Mouse (Mus musculus): ENCODE measurements around the gene Slx4ip.

Slx4ip gene

DNA sequence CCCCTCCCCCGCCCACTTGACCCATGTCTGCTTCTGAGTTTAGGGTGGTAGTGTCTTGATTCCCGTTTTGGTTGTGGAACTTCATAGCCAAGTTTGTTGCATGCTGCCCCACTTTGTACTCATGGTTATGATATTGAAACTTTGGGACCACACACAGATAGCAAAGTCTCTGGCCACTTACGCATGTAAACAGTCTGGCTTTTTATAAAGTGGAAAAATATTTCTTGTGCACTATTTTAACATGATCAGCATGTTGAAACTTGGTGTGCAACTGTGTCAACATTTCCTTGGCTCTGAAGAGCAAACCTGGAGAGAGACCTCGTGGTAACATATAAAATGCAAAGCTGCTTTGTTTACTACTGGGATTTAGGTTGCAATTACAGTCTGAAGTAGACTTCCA, 56.5 kb downstream of the Slx4ip start:
- no peak for DNase-seq (ENCODE audit: extremely low read depth, low read depth, low spot score)

DNA sequence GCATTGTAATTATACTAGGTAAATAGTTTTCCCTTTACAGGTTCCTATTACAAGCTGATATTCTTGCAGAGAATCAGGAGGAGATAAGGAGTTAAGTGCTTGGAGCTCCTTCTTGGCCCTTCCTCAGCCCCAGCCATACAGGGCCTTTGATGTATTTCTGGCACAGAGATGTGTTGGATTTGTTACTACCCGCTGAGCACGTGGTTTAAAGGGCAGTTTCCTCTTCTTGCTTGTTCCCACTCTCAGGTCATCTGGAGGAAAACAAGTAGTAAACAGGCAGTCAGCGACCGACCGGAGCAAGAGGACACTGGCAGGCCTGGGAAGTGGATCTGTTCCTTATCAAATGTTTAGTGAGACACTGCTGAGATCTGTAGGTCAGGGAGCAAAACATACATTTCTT, 56.9 kb downstream of the Slx4ip start:
- DNase-seq (ENCODE audit: extremely low read depth, low read depth, low spot score) = no peak

GRCm38 (mm10) chr2:136952238-136952637, 61.2 kb downstream of the Slx4ip start:
- DNase-seq (ENCODE audit: extremely low read depth, low read depth, low spot score) = no peak

DNA sequence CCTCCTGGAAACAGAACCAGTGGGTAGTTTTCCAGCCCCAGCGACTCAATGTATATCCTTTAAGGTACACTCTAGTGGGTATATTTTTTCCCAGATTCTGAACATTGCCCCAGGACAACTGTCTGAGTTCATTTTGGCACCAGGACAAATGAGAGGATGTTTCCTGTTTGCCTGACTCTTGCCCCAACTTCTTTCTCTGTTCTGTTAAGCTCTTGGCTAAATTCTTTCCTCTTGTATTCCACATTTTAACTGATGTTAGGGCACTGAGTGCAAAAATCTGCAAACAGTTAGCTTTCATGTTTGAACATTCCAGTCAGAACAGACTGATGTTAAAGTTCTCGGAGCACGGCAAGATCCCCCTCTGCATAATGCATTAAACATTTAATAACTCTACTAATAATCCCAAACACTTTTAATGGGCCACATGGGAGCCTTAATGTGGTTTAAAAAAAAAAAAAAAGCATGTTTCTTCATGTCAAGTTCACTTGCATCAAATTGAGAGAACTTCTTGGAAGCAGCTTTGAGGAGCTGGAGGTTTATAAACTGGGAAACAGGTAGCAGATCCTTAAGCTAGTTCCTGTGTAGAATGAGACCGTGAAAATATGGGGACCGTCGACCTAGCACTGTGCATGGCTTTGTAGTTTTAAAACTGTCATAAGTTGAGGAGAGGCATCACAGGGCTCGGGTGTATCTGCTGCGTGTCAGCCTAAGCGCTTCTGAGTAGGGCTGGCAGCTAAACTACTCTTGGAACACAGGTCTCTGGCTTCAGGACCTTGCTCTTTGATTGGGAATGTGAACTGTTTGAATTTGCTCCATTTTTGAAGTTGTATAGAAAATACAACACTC, 64.9 kb downstream of the Slx4ip start:
- no peak for DNase-seq (ENCODE audit: extremely low read depth, low read depth, low spot score)

DNA sequence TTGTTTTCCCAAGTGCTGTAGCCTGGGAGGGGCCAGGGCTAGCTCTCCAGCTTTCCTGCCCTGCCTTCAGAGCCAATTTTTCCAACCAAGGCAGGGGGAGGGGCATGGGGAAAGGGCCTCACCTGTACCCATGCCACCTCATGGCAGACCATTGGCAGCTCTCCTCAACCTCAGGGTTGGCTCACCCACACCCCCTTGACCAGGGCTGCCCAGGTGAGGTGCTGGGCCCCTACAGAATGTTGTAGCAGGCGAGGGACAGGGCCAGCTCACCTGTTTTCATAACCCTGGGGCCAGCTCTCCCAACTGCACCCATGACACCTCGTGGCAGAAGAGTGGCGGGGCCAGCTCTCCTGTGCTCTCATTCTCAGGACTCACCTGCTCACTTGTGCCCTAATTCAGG, 67.7 kb downstream of the Slx4ip start:
- DNase-seq (ENCODE audit: extremely low read depth, low read depth, low spot score) = no peak

DNA sequence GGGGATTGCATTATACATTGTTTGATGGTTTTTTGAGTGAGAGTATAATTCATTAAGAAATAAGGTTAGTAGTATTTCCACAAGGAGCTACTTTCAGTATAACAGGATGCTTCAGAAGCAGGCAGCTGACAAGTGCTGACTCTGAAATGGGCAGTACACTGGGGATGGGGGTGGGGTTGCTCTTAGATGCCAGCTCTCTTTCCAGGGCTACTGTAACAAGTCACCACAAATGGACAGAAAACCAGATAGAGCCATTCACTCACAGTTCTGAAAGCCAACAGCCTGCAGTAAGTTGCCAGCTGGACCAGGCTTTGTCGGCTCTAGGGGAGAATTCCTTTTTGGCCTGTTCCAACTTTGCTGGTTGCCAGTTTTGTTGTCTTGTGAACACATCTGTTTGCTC, 84.8 kb downstream of the Slx4ip start:
- no peak for DNase-seq (ENCODE audit: extremely low read depth, low read depth, low spot score)

DNA sequence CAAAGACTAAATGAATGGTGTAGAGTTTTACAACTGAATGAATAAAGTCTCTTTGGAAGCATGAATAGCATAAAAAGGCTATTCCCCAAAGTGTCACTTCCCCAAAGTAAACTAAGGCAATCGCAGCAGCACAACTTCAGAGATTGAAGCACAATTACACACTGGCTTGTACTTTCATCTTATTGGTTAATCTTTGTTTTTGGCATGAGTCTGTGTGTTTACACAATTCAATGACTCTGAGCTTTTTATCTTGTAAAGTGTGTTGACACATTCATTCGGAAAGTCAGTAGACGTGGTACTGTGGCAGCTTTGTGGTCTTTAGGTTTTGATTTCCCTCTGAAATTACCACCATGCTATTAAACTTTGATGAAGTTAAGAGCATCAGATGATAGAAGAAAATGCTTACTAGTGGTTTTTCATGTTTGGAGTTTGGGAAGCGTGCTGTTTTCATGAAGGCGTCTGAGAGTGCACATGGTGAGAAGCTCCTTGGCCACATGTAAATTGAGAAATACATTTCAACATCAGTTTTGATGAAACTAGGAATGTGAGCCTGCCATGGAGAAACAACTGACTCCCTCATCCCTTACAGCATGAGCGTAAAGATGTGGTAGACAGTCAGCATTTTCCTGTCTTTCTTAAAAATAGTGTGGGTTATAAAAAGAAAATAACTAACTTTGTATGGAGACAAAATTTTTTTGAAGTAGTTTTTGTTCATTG, 88.2 kb downstream of the Slx4ip start:
- no peak for DNase-seq (ENCODE audit: extremely low read depth, low read depth, low spot score)

- no peak for DNase-seq (ENCODE audit: extremely low read depth, low read depth, low spot score)
These were observed 90.3 kb downstream of the Slx4ip start for GRCm38 (mm10) chr2:136981062-136981879.

DNA sequence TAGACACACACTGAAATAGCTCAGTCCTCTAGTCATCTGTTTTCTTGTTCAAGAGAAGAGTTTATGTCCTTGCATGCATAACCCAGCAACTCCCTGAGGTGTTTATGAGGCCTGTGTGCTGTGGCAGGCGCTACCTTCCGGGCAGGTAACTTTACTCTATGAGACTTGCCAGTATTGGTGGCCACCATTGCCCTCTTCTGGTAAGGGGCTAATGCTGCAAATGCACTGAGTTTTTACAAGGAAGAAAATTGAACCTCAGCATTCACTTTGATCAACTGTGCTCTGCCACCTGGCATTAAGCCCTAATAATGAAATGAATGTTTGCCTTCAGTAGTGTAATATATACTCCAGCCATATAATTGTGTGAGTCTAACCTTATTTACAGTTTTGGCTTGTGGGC, 92.9 kb downstream of the Slx4ip start:
- DNase-seq (ENCODE audit: extremely low read depth, low read depth, low spot score) = no peak

DNA sequence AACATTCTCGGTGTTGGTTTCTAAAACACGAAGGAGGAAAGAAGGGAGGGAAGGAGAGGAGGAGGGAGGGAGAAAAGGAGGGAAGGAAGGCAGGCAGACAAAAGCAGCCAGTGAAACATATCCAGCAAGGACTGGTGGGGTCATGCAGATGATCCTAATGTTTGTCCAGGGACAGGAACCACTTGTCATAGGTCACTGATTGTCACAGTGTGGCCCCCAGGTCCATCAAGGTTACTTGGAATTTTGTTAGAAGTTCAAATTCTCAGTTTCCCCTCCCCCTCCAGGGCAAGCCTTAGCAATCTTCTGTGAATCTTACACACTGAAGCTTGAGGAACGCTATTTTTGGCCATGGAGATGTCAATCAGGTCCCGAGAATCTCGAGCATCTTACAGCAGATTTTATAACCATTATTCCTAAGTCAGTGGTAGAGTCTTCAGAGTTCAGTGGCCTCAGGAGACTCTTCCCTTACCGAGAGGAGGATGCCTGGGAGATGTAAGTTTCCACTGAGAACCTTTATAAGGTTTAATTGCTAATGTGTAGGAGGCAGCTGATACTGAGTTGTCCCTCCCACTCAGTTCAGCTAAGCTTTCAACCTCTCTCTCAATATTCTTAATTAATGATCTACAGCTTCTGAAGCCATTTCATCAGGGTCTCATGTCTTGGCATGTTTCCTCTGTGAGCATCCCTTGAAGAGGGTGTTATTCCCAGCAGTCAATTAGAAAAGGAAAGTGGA, 95.1 kb downstream of the Slx4ip start:
- no peak for DNase-seq (ENCODE audit: extremely low read depth, low read depth, low spot score)

DNA sequence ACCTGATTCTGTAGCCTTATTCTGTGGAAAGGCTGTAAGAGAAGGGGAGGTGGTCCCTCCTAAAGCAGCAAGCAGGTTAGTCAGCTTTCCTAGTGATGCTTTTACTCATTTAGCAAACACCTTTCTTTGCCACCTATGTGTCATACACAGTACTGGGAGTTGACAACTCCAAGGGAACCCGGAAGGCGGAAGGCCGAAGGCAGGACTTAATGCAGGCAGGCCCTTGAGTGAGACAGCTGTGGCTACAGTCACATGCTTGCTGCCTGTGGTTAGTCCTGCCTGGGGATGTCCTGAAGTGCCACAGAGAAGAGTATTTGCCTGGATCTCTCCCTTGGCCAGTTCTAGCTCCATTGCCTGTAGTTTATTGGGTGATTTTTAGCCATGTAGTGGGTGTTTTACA, 102.1 kb downstream of the Slx4ip start:
- DNase-seq (ENCODE audit: extremely low read depth, low read depth, low spot score) = no peak

DNA sequence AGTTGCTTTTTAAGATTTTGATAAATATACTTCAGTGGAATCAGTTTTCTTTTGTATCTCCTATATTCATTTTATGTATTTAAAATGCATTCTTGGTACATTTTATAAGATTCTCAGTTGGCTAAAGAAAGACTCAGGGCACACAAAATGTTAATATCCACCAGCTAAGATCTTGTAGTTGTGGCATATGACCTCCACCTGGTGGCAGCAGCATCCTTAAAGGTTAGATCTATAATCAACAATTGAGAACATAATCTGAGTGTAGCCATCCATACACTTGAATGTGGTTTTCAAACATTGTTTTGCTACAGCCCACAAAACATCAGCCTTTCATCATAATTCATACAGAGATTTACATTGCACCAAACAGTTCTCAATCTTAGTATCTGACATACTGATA, 106.1 kb downstream of the Slx4ip start:
- DNase-seq (ENCODE audit: extremely low read depth, low read depth, low spot score) = no peak

DNA sequence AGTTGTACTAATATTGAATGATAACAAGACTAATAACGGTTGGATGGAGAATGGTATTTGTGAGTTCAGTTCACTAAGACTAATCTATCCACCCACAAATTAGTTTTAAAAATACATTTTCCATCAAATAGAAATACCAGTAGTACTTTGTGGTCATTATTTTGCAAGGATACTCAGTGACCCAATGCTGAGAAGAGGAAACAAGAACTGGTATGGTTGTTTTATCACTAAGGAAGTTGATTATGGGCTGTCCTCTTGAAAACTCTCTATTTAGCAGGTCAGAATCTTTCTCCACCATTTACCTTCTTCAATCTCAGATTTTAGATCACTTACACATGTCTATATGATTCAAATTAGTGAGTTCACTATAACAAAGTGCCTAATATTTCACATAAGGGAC, 111.0 kb downstream of the Slx4ip start:
- DNase-seq (ENCODE audit: extremely low read depth, low read depth, low spot score) = no peak

DNA sequence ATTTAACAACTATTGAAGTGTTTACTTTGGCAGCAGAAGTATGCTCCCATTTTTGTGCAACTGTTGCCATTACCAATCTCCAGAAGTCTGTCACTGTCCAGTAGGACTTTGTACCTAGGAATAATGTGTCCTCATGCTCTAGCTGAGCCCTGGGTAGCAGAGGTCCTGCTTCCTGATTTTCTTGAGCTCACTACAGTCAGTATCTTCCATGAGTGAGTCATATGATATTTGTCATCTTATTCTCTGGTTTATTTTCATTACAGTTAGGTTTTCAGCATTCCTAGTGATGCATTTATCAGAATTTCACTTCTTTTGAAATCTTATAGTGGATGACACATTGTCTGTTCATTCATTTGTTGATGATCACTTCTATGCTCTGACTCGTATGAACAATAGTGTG, 115.6 kb downstream of the Slx4ip start:
- DNase-seq (ENCODE audit: extremely low read depth, low read depth, low spot score) = no peak

DNA sequence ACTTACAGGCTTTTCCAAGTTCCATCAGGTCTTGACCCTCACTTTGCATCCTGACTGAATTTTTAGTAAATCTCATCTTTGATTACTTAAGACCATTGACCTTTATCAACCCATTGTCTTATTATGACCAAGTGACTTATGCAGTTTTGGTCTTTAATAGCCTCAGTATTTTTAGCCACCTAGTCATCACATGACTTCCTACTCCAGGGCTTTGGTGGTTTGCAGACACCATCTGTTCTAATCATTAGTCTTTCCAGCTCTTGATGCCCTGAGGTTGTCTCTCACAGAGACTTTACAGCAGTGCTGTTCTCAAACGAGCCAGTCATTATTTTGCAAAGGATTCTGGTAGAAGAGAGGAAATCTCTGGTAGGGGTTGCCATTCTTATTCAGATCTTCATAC, 121.0 kb downstream of the Slx4ip start:
- DNase-seq (ENCODE audit: extremely low read depth, low read depth, low spot score) = no peak

- no peak for DNase-seq (ENCODE audit: extremely low read depth, low read depth, low spot score)
These were observed 122.1 kb downstream of the Slx4ip start for GRCm38 (mm10) chr2:137013151-137013550.

GRCm38 (mm10) chr2:137013811-137014350, 122.9 kb downstream of the Slx4ip start:
- DNase-seq (ENCODE audit: extremely low read depth, low read depth, low spot score) = peak; percentile 37

GRCm38 (mm10) chr2:137014423-137014822, 123.4 kb downstream of the Slx4ip start:
- no peak for DNase-seq (ENCODE audit: extremely low read depth, low read depth, low spot score)

DNA sequence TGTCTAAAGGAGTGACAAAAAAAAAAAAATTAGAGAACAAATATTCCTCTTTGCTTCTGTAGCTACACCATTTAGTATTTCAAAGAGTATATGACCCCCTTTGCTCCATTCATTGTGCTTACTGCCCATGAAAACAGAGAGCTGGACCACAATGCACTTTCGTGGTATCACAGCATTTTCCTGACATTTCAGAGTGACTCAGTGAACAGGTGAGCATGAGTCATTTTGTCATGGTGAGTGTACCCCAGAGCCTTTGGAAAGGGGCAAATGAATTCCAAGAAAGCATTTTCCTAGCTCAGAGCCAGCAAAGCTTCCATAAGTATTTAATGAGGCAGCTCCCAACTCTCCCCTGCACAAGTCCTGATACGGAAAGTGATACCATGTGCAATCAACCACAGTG, 153.1 kb downstream of the Slx4ip start:
- DNase-seq (ENCODE audit: extremely low read depth, low read depth, low spot score) = no peak

DNA sequence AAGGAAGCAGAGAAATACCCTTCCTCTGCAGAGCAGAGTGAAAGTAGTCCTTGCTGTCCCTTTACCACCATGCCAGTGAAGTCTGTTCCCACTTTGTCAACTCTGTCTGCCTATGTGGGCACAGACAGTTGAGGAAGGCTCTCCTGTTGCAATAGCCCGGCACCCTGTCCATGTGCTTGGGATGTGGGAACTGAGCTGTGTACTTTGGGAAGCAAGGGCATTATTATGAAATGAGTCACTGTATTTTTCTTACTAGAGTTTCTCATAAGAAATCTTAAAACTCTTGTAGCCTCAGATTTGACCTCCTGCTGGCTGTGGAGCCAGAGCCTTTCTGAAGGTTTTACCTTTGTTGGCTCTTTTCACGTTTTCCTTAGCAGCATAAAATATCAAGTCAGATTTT, 158.3 kb downstream of the Slx4ip start:
- no peak for DNase-seq (ENCODE audit: extremely low read depth, low read depth, low spot score)

GRCm38 (mm10) chr2:137049906-137050305, 158.9 kb downstream of the Slx4ip start:
- no peak for DNase-seq (ENCODE audit: extremely low read depth, low read depth, low spot score)

Data from fat pad, adult 2 months (tissue).